Mouse (Mus musculus) CH12.LX (cell line): ENCODE results near the gene Gm20662. TPM values are rescaled to one million over a fixed set of nuclear protein-coding genes. Genes with fewer than 3 reads are reported as not detected.

Experiments
- DNase-seq: peaks from one replicate; pipeline ENCODE4 v3.0.0-alpha.2; 2013; ENCODE audit errors: extremely low read depth
- H3K27ac ChIP-seq: 2 replicates; pipeline ENCODE4 v1.5.1; 2012; ENCODE audit warnings: low read depth, mild to moderate bottlenecking, control low read depth, moderate library complexity; ENCODE audit not compliant: insufficient read depth
- H3K27me3 ChIP-seq: replicated peaks from 2 replicates; pipeline ENCODE3; 2012; ENCODE audit warnings: inconsistent platforms
- H3K36me3 ChIP-seq, 2 experiments: replicated peaks in 1 of 2; 2 replicates each; pipeline versions ENCODE3 to v1.6.1; 2012; ENCODE audit warnings: inconsistent platforms in 1 of 2, low read length in 1 of 2, mild to moderate bottlenecking in 1 of 2, mixed read lengths in 1 of 2, moderate library complexity in 1 of 2; ENCODE audit not compliant: control insufficient read depth in 1 of 2, insufficient read depth in 1 of 2
- H3K4me1 ChIP-seq, 2 experiments: 2 replicates each; pipeline ENCODE4 v1.6.1; 2012; ENCODE audit warnings: inconsistent platforms in 1 of 2, moderate library complexity in 1 of 2; ENCODE audit not compliant: insufficient read depth in 2 of 2, control insufficient read depth in 1 of 2
- H3K4me2 ChIP-seq: 2 replicates; pipeline ENCODE4 v1.6.1; 2012; ENCODE audit warnings: low read depth, mild to moderate bottlenecking, control low read depth; ENCODE audit not compliant: poor library complexity, insufficient read depth, severe bottlenecking
- H3K4me3 ChIP-seq, 3 experiments: fragments of 150-350 bp in 1 of 3; sonication (generic) in 1 of 3; replicated peaks in 1 of 3; 2 replicates each; pipeline versions ENCODE3 to v1.5.1; 2011 to 2012; ENCODE audit warnings: low read depth in 2 of 3, low read length in 2 of 3, mild to moderate bottlenecking in 2 of 3, moderate library complexity in 2 of 3, control low read depth in 1 of 3, improper control_type of control experiment in 1 of 3, inconsistent platforms in 1 of 3, mixed read lengths in 1 of 3; ENCODE audit not compliant: poor library complexity in 1 of 3
- H3K79me2 ChIP-seq: replicated peaks from 2 replicates; pipeline ENCODE4 v1.6.1; 2012; ENCODE audit warnings: mild to moderate bottlenecking, moderate library complexity; ENCODE audit not compliant: control insufficient read depth, poor library complexity, insufficient read depth, severe bottlenecking; ENCODE audit errors: extremely low read depth
- H3K9ac ChIP-seq: 2 replicates; pipeline ENCODE4 v1.6.1; 2012; ENCODE audit warnings: low read depth, mild to moderate bottlenecking, control low read depth, moderate library complexity; ENCODE audit not compliant: insufficient read depth
- H3K9me3 ChIP-seq: replicated peaks from 2 replicates; pipeline ENCODE3; 2012; ENCODE audit warnings: low read length, inconsistent platforms, mixed read lengths
- BHLHE40 ChIP-seq: IDR thresholded peaks from 2 replicates; pipeline ENCODE4 v1.6.1; 2011; ENCODE audit warnings: mild to moderate bottlenecking, low read depth, low read length, improper control_type of control experiment
- CHD1 ChIP-seq: IDR thresholded peaks from 2 replicates; pipeline ENCODE4 v1.6.1; 2012; ENCODE audit warnings: low read depth, low read length, improper control_type of control experiment, inconsistent platforms
- E2F4 ChIP-seq: IDR thresholded peaks from 2 replicates; pipeline ENCODE4 v1.6.1; 2011; ENCODE audit warnings: low read depth, low read length, improper control_type of control experiment; ENCODE audit not compliant: insufficient replicate concordance
- ELF1 ChIP-seq: IDR thresholded peaks from 2 replicates; pipeline ENCODE4 v1.6.1; 2014; ENCODE audit warnings: low read depth, mild to moderate bottlenecking, inconsistent platforms, low read length, improper control_type of control experiment
- EP300 ChIP-seq: IDR thresholded peaks from 2 replicates; pipeline ENCODE4 v1.6.1; 2011; ENCODE audit warnings: low read length, improper control_type of control experiment
- ETS1 ChIP-seq: conservative IDR thresholded peaks from 2 replicates; pipeline ENCODE4 v1.6.1; 2012; ENCODE audit warnings: low read depth, mild to moderate bottlenecking, inconsistent platforms, low read length, improper control_type of control experiment, moderate library complexity
- GABPA ChIP-seq: IDR thresholded peaks from 2 replicates; pipeline ENCODE4 v1.6.1; 2012; ENCODE audit warnings: low read depth, low read length, improper control_type of control experiment, inconsistent platforms; ENCODE audit not compliant: insufficient replicate concordance
- IRF4 ChIP-seq: IDR thresholded peaks from 2 replicates; pipeline ENCODE4 v1.6.1; 2014; ENCODE audit warnings: low read depth, mild to moderate bottlenecking, inconsistent platforms, low read length, improper control_type of control experiment
- JUN ChIP-seq: IDR thresholded peaks from 2 replicates; pipeline ENCODE4 v1.6.1; 2011; ENCODE audit warnings: low read depth, mild to moderate bottlenecking, low read length, improper control_type of control experiment, moderate library complexity; ENCODE audit not compliant: insufficient read depth
- JUND ChIP-seq: conservative IDR thresholded peaks from 2 replicates; pipeline ENCODE4 v1.6.1; 2011; ENCODE audit warnings: low read depth, low read length, improper control_type of control experiment
- KAT2A ChIP-seq: IDR thresholded peaks from 2 replicates; pipeline ENCODE4 v1.6.1; 2012; ENCODE audit warnings: low read length, improper control_type of control experiment, inconsistent platforms; ENCODE audit not compliant: insufficient replicate concordance
- MAFK ChIP-seq: IDR thresholded peaks from 2 replicates; pipeline ENCODE4 v1.6.1; 2011; ENCODE audit warnings: low read length, improper control_type of control experiment; ENCODE audit not compliant: insufficient replicate concordance
- MAX ChIP-seq: IDR thresholded peaks from 2 replicates; pipeline ENCODE4 v1.6.1; 2011; ENCODE audit warnings: low read length, improper control_type of control experiment
- MEF2A ChIP-seq: IDR thresholded peaks from 2 replicates; pipeline ENCODE4 v1.6.1; 2014; ENCODE audit warnings: low read depth, mild to moderate bottlenecking, inconsistent platforms, low read length, improper control_type of control experiment, borderline replicate concordance
- MYC ChIP-seq: IDR thresholded peaks from 2 replicates; pipeline ENCODE4 v1.6.1; 2011; ENCODE audit warnings: low read depth, mild to moderate bottlenecking, improper control_type of control experiment, low read length
- NELFE ChIP-seq: IDR thresholded peaks from 2 replicates; pipeline ENCODE4 v1.6.1; 2011; ENCODE audit warnings: low read depth, low read length, improper control_type of control experiment
- NRF1 ChIP-seq: IDR thresholded peaks from 2 replicates; pipeline ENCODE4 v1.6.1; 2014; ENCODE audit warnings: low read depth, mild to moderate bottlenecking, inconsistent platforms, low read length, improper control_type of control experiment, moderate library complexity
- PAX5 ChIP-seq: IDR thresholded peaks from 2 replicates; pipeline ENCODE4 v1.6.1; 2012; ENCODE audit warnings: low read length, inconsistent platforms, mixed read lengths
- POLR2AphosphoS2 ChIP-seq: IDR thresholded peaks from 2 replicates; pipeline ENCODE4 v1.6.1; 2011; ENCODE audit warnings: low read depth, low read length, improper control_type of control experiment
- RAD21 ChIP-seq: IDR thresholded peaks from 2 replicates; pipeline ENCODE4 v1.6.1; 2011; ENCODE audit warnings: low read depth, mild to moderate bottlenecking, low read length, improper control_type of control experiment, moderate library complexity
- RCOR1 ChIP-seq: conservative IDR thresholded peaks from 2 replicates; pipeline ENCODE4 v1.6.1; 2012; ENCODE audit warnings: low read depth, mild to moderate bottlenecking, inconsistent platforms, low read length, improper control_type of control experiment
- SIN3A ChIP-seq: IDR thresholded peaks from 2 replicates; pipeline ENCODE4 v1.6.1; 2012; ENCODE audit warnings: low read length, improper control_type of control experiment, inconsistent platforms
- SMC3 ChIP-seq: IDR thresholded peaks from 2 replicates; pipeline ENCODE4 v1.6.1; 2011; ENCODE audit warnings: low read depth, low read length, improper control_type of control experiment
- TBP ChIP-seq: conservative IDR thresholded peaks from 2 replicates; pipeline ENCODE4 v1.6.1; 2011; ENCODE audit warnings: low read depth, low read length, improper control_type of control experiment
- TCF12 ChIP-seq: IDR thresholded peaks from 2 replicates; pipeline ENCODE4 v1.6.1; 2014; ENCODE audit warnings: low read depth, mild to moderate bottlenecking, inconsistent platforms, low read length, improper control_type of control experiment
- UBTF ChIP-seq: IDR thresholded peaks from 2 replicates; pipeline ENCODE4 v1.6.1; 2012; ENCODE audit warnings: low read depth, mild to moderate bottlenecking, inconsistent platforms, low read length, improper control_type of control experiment, moderate library complexity
- USF1 ChIP-seq: IDR thresholded peaks from 2 replicates; pipeline ENCODE4 v1.6.1; 2014; ENCODE audit warnings: low read depth, mild to moderate bottlenecking, inconsistent platforms, low read length, improper control_type of control experiment
- USF2 ChIP-seq: conservative IDR thresholded peaks from 2 replicates; pipeline ENCODE4 v1.6.1; 2011; ENCODE audit warnings: low read depth, low read length, improper control_type of control experiment
- ZC3H11A ChIP-seq: IDR thresholded peaks from 2 replicates; pipeline ENCODE4 v1.6.1; 2012; ENCODE audit warnings: low read depth, mild to moderate bottlenecking, inconsistent platforms, low read length, improper control_type of control experiment
- ZKSCAN1 ChIP-seq: IDR thresholded peaks from 2 replicates; pipeline ENCODE4 v1.6.1; 2012; ENCODE audit warnings: low read depth, inconsistent platforms, low read length, improper control_type of control experiment, borderline replicate concordance
- ZMIZ1 ChIP-seq: IDR thresholded peaks from 2 replicates; pipeline ENCODE4 v1.6.1; 2012; ENCODE audit warnings: low read depth, mild to moderate bottlenecking, inconsistent platforms, low read length, improper control_type of control experiment
- dilution Hi-C: fragments of 300-500 bp; cut with MboI; formaldehyde crosslinking; loops from 2 replicates; pipeline ENCODE4 v1.14.3; 2020; ENCODE audit warnings: low sequenced_read_pairs; ENCODE audit not compliant: extremely low pct_unique_long_range_greater_than_20kb, extremely low pct_ligation_motif_present
- in situ Hi-C: fragments of 300-500 bp; cut with MboI; formaldehyde crosslinking; loops from 3 replicates; pipeline ENCODE4 v1.14.3; 2019; ENCODE audit warnings: low sequenced_read_pairs, low pct_ligation_motif_present, low pct_unique_long_range_greater_than_20kb, mixed read lengths
- polyA plus RNA-seq: library from polyadenylated mRNA; unstranded; fragments of >175 nt; gene quantifications from 2 replicates; pipeline ENCODE4 v1.2.1, GENCODE M21; 2012; ENCODE audit warnings: low read depth; ENCODE audit not compliant: insufficient read length
- total RNA-seq, 2 experiments: library from RNA; depleted of rRNA; stranded (reverse); fragments of 300-350 nt in 1 of 2; fragments of >200 nt in 1 of 2; gene quantifications; 2 replicates each; pipeline ENCODE4 v1.2.3; 2012 to 2014

Gene Gm20662
- total and polyA plus RNA-seq, 3 experiments = 0.31 to 1.2 TPM; not detected in 1

DNA sequence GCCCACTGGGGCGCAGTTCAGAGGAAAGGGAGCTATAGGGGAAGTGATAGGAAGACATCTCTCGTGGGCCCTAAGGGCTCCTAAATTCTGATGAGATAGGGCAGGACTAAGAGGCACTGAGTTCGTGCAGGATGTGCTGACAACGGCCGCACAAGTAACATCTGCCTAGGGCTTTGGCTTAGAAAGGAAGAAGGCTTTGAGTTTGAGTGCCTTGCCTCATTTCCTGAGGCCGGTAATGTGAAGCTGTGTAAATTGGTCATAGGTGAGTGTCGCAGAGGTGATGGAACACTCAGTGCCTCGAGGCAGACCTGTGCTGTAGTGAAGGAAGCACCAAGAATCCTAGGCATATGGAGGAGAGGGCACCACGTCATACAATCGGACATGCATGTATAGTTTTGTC lies 29.5 kb upstream of the Gm20662 start:
- Histone ChIP-seq H3K4me2 (no peak overlapping the region), H3K27ac (no peak overlapping the region), H3K4me1 (peaks cover 3 to 13% of the 10 kb centered on the region in 2 experiments)

DNA sequence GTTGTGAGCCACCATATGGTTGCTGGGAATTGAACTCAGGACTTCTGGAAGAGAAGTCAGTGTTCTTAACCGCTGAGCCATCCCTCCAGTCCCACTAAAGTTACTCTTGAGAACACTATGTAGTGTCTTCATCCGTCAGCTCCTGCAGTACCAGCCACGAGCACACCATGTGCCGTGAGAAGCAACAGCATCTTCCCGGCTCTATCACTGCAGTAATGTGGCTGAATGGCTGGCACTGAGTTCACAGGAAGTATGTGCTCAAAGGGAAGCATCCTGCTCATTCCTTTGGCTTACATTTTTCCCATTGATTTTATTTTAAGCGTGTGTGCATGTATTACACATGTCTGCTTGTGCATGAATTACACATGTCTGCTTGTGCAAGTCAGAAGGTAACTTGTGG lies 28.7 kb upstream of the Gm20662 start:
- Histone ChIP-seq H3K27me3 (no peaks in the 10 kb centered on the region), H3K79me2 (no peaks in the 10 kb centered on the region), H3K4me2 (no peak overlapping the region), H3K4me3 (no peak overlapping the region), H3K4me1 (peaks cover 0 to 5% of the 10 kb centered on the region in 2 experiments; a peak in 2 of 4 replicates), H3K27ac (no peak overlapping the region), H3K9me3 (no peaks in the 10 kb centered on the region), H3K36me3 (peaks cover 63 to 95% of the 10 kb centered on the region in 2 experiments), H3K9ac (no peak overlapping the region)
- in situ Hi-C loops (loop anchor here (5.0 kb wide), 1 partner anchor 90 kb away; no protein-coding TSS in a partner anchor), dilution Hi-C loops (no loop called here)
- TF ChIP-seq USF2 (no peak), UBTF (no peak), JUN (no peak), JUND (no peak), PAX5 (no peak), ZMIZ1 (no peak), TBP (no peak), ZKSCAN1 (no peak), MEF2A (no peak), RCOR1 (no peak), ZC3H11A (no peak), ELF1 (no peak), SIN3A (no peak), MYC (no peak), KAT2A (no peak), GABPA (no peak), TCF12 (no peak), MAFK (no peak), SMC3 (no peak), USF1 (no peak)
- DNase-seq = no peak

More for the DNA sequence above, 29.5 kb upstream of the Gm20662 start:
- no peaks in the 10 kb centered on the region for H3K9me3 ChIP-seq
- no peak overlapping the region for H3K4me3 ChIP-seq
- dilution Hi-C loops (no loop called here), in situ Hi-C loops (loop anchor here (5.0 kb wide), 1 partner anchor 91 kb away; no protein-coding TSS in a partner anchor)
- TF ChIP-seq CHD1 = no peak
- TF ChIP-seq JUND = no peak
- TF ChIP-seq MAX = no peak
- no peak for TF ChIP-seq E2F4
- TF ChIP-seq ETS1 = no peak
- TF ChIP-seq EP300 = no peak
- TF ChIP-seq RAD21 = no peak
- TF ChIP-seq TCF12 = no peak
- no peak for TF ChIP-seq POLR2AphosphoS2
- TF ChIP-seq ZKSCAN1 = no peak
- TF ChIP-seq GABPA = no peak
- TF ChIP-seq NRF1 = no peak
- no peak for TF ChIP-seq SIN3A
- TF ChIP-seq IRF4 = no peak
- no peak for TF ChIP-seq BHLHE40
- no peak for TF ChIP-seq PAX5
- no peak for TF ChIP-seq USF1
- TF ChIP-seq NELFE = no peak
- no peak for TF ChIP-seq USF2
- no peaks in the 10 kb centered on the region for H3K27me3 ChIP-seq
- H3K36me3 ChIP-seq = peaks cover 65 to 95% of the 10 kb centered on the region in 2 experiments
- no peak for DNase-seq
- no peaks in the 10 kb centered on the region for H3K79me2 ChIP-seq
- H3K9ac ChIP-seq = no peak overlapping the region
